Mouse (Mus musculus): ENCODE data around the gene Ppp3cb. TPM values are rescaled to one million over a fixed set of nuclear protein-coding genes. Genes with fewer than 3 reads are reported as not detected.

The Ppp3cb gene
- polyA plus RNA-seq, 1 experiment from 2014 or later, result 107 TPM

- Histone ChIP-seq H3K9me3 (replicated peaks; ENCODE audit: control insufficient read depth, low read length, poor library complexity, severe bottlenecking) (no peaks in the 10 kb centered on the region), H3K27ac (ENCODE audit: low read length) (no peak overlapping the region), H3K27me3 (ENCODE audit: control insufficient read depth, insufficient read depth, low read depth, low read length) (no peaks in the 10 kb centered on the region), H3K4me1 (ENCODE audit: control insufficient read depth, insufficient read depth, low read length) (no peaks in the 10 kb centered on the region), H3K36me3 (ENCODE audit: control insufficient read depth, insufficient read depth, low read length) (no peaks in the 10 kb centered on the region; the same call in 1 of the 2 replicates), H3K4me2 (ENCODE audit: low read length) (no peak overlapping the region), H3K9ac (ENCODE audit: low read depth, low read length) (no peak overlapping the region), H3K4me3 (ENCODE audit: low read depth, low read length) (no peak overlapping the region)
- no peak for ATAC-seq
- 95% methylated on average over 5 of the region's 5 CpGs for WGBS
Measured at GRCm38 (mm10) chr14:20486031-20486430, 60.3 kb downstream of the Ppp3cb start.

- no peaks in the 10 kb centered on the region; the same call in 1 of the 2 replicates for H3K36me3 ChIP-seq (ENCODE audit: control insufficient read depth, insufficient read depth, low read length)
- no peak for ATAC-seq
- no peaks in the 10 kb centered on the region for H3K9me3 ChIP-seq (replicated peaks; ENCODE audit: control insufficient read depth, low read length, poor library complexity, severe bottlenecking)
- H3K4me2 ChIP-seq (ENCODE audit: low read length), result no peak overlapping the region
- no peaks in the 10 kb centered on the region for H3K27me3 ChIP-seq (ENCODE audit: control insufficient read depth, insufficient read depth, low read depth, low read length)
- no peak overlapping the region for H3K4me3 ChIP-seq (ENCODE audit: low read depth, low read length)
- WGBS, result 93% methylated on average over 7 of the region's 7 CpGs
- no peak overlapping the region for H3K9ac ChIP-seq (ENCODE audit: low read depth, low read length)
- peaks cover 5% of the 10 kb centered on the region; the same call in 1 of the 2 replicates for H3K4me1 ChIP-seq (ENCODE audit: control insufficient read depth, insufficient read depth, low read length)
- H3K27ac ChIP-seq (ENCODE audit: low read length), result no peak overlapping the region
Measured at GRCm38 (mm10) chr14:20482051-20482751, 64.2 kb downstream of the Ppp3cb start.

GRCm38 (mm10) chr14:20481211-20481610 is 65.2 kb downstream of the Ppp3cb start:
- no peaks in the 10 kb centered on the region for H3K9me3 ChIP-seq (replicated peaks; ENCODE audit: control insufficient read depth, low read length, poor library complexity, severe bottlenecking)
- H3K36me3 ChIP-seq (ENCODE audit: control insufficient read depth, insufficient read depth, low read length), result no peaks in the 10 kb centered on the region
- no peak for ATAC-seq
- H3K4me1 ChIP-seq (ENCODE audit: control insufficient read depth, insufficient read depth, low read length), result peaks cover 5% of the 10 kb centered on the region; the same call in 1 of the 2 replicates
- H3K4me3 ChIP-seq (ENCODE audit: low read depth, low read length), result no peak overlapping the region
- no peak overlapping the region for H3K4me2 ChIP-seq (ENCODE audit: low read length)
- H3K27ac ChIP-seq (ENCODE audit: low read length), result no peak overlapping the region
- H3K9ac ChIP-seq (ENCODE audit: low read depth, low read length), result no peak overlapping the region
- no peaks in the 10 kb centered on the region for H3K27me3 ChIP-seq (ENCODE audit: control insufficient read depth, insufficient read depth, low read depth, low read length)
- 23% methylated on average over 5 of the region's 5 CpGs for whole genome bisulfite sequencing

- Histone ChIP-seq H3K27ac (ENCODE audit: low read length) (no peak overlapping the region), H3K9ac (ENCODE audit: low read depth, low read length) (peak overlapping the region; percentile 76; the same call in 1 of the 2 replicates), H3K9me3 (replicated peaks; ENCODE audit: control insufficient read depth, low read length, poor library complexity, severe bottlenecking) (no peaks in the 10 kb centered on the region), H3K27me3 (ENCODE audit: control insufficient read depth, insufficient read depth, low read depth, low read length) (no peaks in the 10 kb centered on the region), H3K4me3 (ENCODE audit: low read depth, low read length) (peak overlapping the region; percentile 77), H3K4me2 (ENCODE audit: low read length) (peak overlapping the region; percentile 89), H3K36me3 (ENCODE audit: control insufficient read depth, insufficient read depth, low read length) (no peaks in the 10 kb centered on the region), H3K4me1 (ENCODE audit: control insufficient read depth, insufficient read depth, low read length) (peaks cover 5% of the 10 kb centered on the region; the same call in 1 of the 2 replicates)
- ATAC-seq, result no peak
- WGBS, result 66% methylated on average over 1 of the region's 1 CpGs
Measured at GRCm38 (mm10) chr14:20480195-20480579, 66.2 kb downstream of the Ppp3cb start.

- peak within 1 kb of the TSS; percentile 50; the same call in 1 of the 2 replicates for H3K27ac ChIP-seq (ENCODE audit: low read length)
- H3K4me2 ChIP-seq (ENCODE audit: low read length), result peak within 1 kb of the TSS; percentile 89
- H3K9ac ChIP-seq (ENCODE audit: low read depth, low read length), result peak within 1 kb of the TSS; percentile 76
- H3K9me3 ChIP-seq (replicated peaks; ENCODE audit: control insufficient read depth, low read length, poor library complexity, severe bottlenecking), result no peaks in the 10 kb centered on the region
- H3K27me3 ChIP-seq (ENCODE audit: control insufficient read depth, insufficient read depth, low read depth, low read length), result no peaks in the 10 kb centered on the region
- no peaks in the 10 kb centered on the region for H3K36me3 ChIP-seq (ENCODE audit: control insufficient read depth, insufficient read depth, low read length)
- H3K4me1 ChIP-seq (ENCODE audit: control insufficient read depth, insufficient read depth, low read length), result peaks cover 5% of the 10 kb centered on the region; the same call in 1 of the 2 replicates
- H3K4me3 ChIP-seq (ENCODE audit: low read depth, low read length), result peak within 1 kb of the TSS; percentile 77
- ATAC-seq, result peak; percentile 86
- WGBS, result 2% methylated on average over 48 of the region's 48 CpGs
Measured at GRCm38 (mm10) chr14:20479291-20480194, 66.8 kb downstream of the Ppp3cb start, which contains the start of gene Anxa7. Gene Anxa7, minus strand, starts transcription at chr14:20480133.

- Histone ChIP-seq H3K4me1 (ENCODE audit: control insufficient read depth, insufficient read depth, low read length) (peaks cover 5% of the 10 kb centered on the region; the same call in 1 of the 2 replicates), H3K4me2 (ENCODE audit: low read length) (peak overlapping the region; percentile 89), H3K9ac (ENCODE audit: low read depth, low read length) (no peak overlapping the region), H3K9me3 (replicated peaks; ENCODE audit: control insufficient read depth, low read length, poor library complexity, severe bottlenecking) (no peaks in the 10 kb centered on the region), H3K4me3 (ENCODE audit: low read depth, low read length) (peak overlapping the region; percentile 77), H3K36me3 (ENCODE audit: control insufficient read depth, insufficient read depth, low read length) (no peaks in the 10 kb centered on the region), H3K27ac (ENCODE audit: low read length) (no peak overlapping the region), H3K27me3 (ENCODE audit: control insufficient read depth, insufficient read depth, low read depth, low read length) (no peaks in the 10 kb centered on the region)
- WGBS, result 40% methylated on average over 7 of the region's 7 CpGs
- ATAC-seq, result no peak
Measured at GRCm38 (mm10) chr14:20478801-20479200, 67.6 kb downstream of the Ppp3cb start.

GRCm38 (mm10) chr14:20478385-20478784 is 68.0 kb downstream of the Ppp3cb start:
- H3K4me3 ChIP-seq (ENCODE audit: low read depth, low read length), result no peak overlapping the region
- 56% methylated on average over 3 of the region's 3 CpGs for WGBS
- no peak overlapping the region for H3K9ac ChIP-seq (ENCODE audit: low read depth, low read length)
- H3K27ac ChIP-seq (ENCODE audit: low read length), result no peak overlapping the region
- no peak for ATAC-seq
- H3K27me3 ChIP-seq (ENCODE audit: control insufficient read depth, insufficient read depth, low read depth, low read length), result no peaks in the 10 kb centered on the region
- no peaks in the 10 kb centered on the region for H3K9me3 ChIP-seq (replicated peaks; ENCODE audit: control insufficient read depth, low read length, poor library complexity, severe bottlenecking)
- H3K4me1 ChIP-seq (ENCODE audit: control insufficient read depth, insufficient read depth, low read length), result peaks cover 5% of the 10 kb centered on the region; the same call in 1 of the 2 replicates
- H3K36me3 ChIP-seq (ENCODE audit: control insufficient read depth, insufficient read depth, low read length), result no peaks in the 10 kb centered on the region
- no peak overlapping the region for H3K4me2 ChIP-seq (ENCODE audit: low read length)

GRCm38 (mm10) chr14:20477261-20478025 is 68.9 kb downstream of the Ppp3cb start:
- H3K9ac ChIP-seq (ENCODE audit: low read depth, low read length), result no peak overlapping the region
- no peaks in the 10 kb centered on the region for H3K27me3 ChIP-seq (ENCODE audit: control insufficient read depth, insufficient read depth, low read depth, low read length)
- no peak overlapping the region for H3K27ac ChIP-seq (ENCODE audit: low read length)
- no peaks in the 10 kb centered on the region for H3K36me3 ChIP-seq (ENCODE audit: control insufficient read depth, insufficient read depth, low read length)
- no peak overlapping the region for H3K4me3 ChIP-seq (ENCODE audit: low read depth, low read length)
- H3K9me3 ChIP-seq (replicated peaks; ENCODE audit: control insufficient read depth, low read length, poor library complexity, severe bottlenecking), result no peaks in the 10 kb centered on the region
- 38% methylated on average over 4 of the region's 4 CpGs for WGBS
- no peak for ATAC-seq
- no peak overlapping the region for H3K4me2 ChIP-seq (ENCODE audit: low read length)
- H3K4me1 ChIP-seq (ENCODE audit: control insufficient read depth, insufficient read depth, low read length), result peaks cover 5% of the 10 kb centered on the region; the same call in 1 of the 2 replicates
